ENCODE assay signal across 10 mouse cellular contexts in the genomic region with DNA sequence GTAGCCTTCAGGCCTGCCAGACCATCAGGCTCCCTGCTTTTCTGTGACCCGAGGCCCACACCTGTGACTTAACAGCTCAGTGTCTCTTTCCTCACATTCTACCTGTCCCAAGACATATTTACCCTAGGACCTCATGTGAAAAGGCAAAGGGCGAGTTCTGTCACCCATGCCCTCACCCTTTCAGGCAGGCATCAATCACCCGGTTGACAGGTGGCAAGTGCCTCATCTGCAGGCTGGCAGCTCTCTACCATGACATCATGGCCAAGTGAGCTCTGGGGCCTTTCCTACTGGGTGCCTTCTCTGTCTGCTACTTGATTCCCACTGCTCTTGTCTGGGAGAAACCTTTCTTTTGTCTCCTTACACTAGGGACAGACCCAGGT.
A peak's percentile ranks its signal among the peaks of the same experiment; 100 is the strongest.
DNase-seq lines count a peak whose midpoint lies in the region; ATAC-seq and TF ChIP-seq lines count a peak whose summit lies in the region.
"Had no signal": no experiment of that assay in that cellular context is flagged by ENCODE, and none has a peak within 500 bp of the region (broad histone marks: within the 10 kb centered on the region; RNA-seq: fewer than 3 reads in every experiment).

No protein-coding gene starts in this region.

- no peak overlapping the region for H3K4me3 ChIP-seq in ES-Bruce4 (ENCODE audit: low read depth, low read length)
- H3K4me3 ChIP-seq in embryonic facial prominence, embryonic 12.5 days = no peak overlapping the region
- no peak overlapping the region for H3K4me3 ChIP-seq in limb, embryonic 14.5 days (replicated peaks; ENCODE audit: low read length)
- H3K4me3 ChIP-seq: midbrain, embryonic 12.5 days had no signal

- DNase-seq in kidney, adult 9 months = peak; percentile 74
- DNase-seq in kidney, adult 18-20 months = no peak
- DNase-seq in limb, embryonic 14.5 days (ENCODE audit: low spot score) = no peak
- no peak for DNase-seq in cerebellum, adult 8-10 months
- DNase-seq in left cerebral cortex, adult 11 months (ENCODE audit: low spot score) = no peak
- no peak for DNase-seq in left cerebral cortex, postnatal 36 days (ENCODE audit: low spot score in 2 of 2)
- DNase-seq: cerebellum, adult 18-20 months had no signal

- WGBS in embryonic facial prominence, embryonic 12.5 days = 83% methylated on average over 3 of the region's 3 CpGs
- 66% methylated on average over 3 of the region's 3 CpGs for WGBS in limb, embryonic 14.5 days

- H3K27me3 ChIP-seq in ES-Bruce4 (ENCODE audit: control insufficient read depth, insufficient read depth, low read length, poor library complexity, severe bottlenecking) = no peaks in the 10 kb centered on the region; the same call in 1 of the 2 replicates
- H3K27me3 ChIP-seq in embryonic facial prominence, embryonic 12.5 days = no peaks in the 10 kb centered on the region
- no peaks in the 10 kb centered on the region for H3K27me3 ChIP-seq in limb, embryonic 14.5 days (ENCODE audit: control insufficient read depth, insufficient read depth, low read length)

- ATAC-seq in embryonic facial prominence, embryonic 12.5 days (ENCODE audit: insufficient number of reproducible peaks, insufficient read depth, low FRiP score, low TSS enrichment) = no peak
- no peak for ATAC-seq in limb, embryonic 14.5 days (ENCODE audit: low FRiP score, low read depth)

- no peak overlapping the region for H3K4me2 ChIP-seq in embryonic facial prominence, embryonic 12.5 days (replicated peaks)
- H3K4me2 ChIP-seq in limb, embryonic 14.5 days (replicated peaks; ENCODE audit: low read depth, low read length, severe bottlenecking) = no peak overlapping the region
- H3K4me2 ChIP-seq: midbrain, embryonic 12.5 days had no signal

- H3K36me3 ChIP-seq in ES-Bruce4 (ENCODE audit: control insufficient read depth, insufficient read depth, low read length, poor library complexity, severe bottlenecking) = no peaks in the 10 kb centered on the region
- no peaks in the 10 kb centered on the region for H3K36me3 ChIP-seq in embryonic facial prominence, embryonic 12.5 days
- H3K36me3 ChIP-seq in limb, embryonic 14.5 days (ENCODE audit: control insufficient read depth, insufficient read depth, low read length) = no peaks in the 10 kb centered on the region
- H3K36me3 ChIP-seq: midbrain, embryonic 12.5 days had no signal

- peak overlapping the region; percentile 40; the same call in 1 of the 2 replicates for H3K27ac ChIP-seq in ES-Bruce4 (ENCODE audit: insufficient read depth, low read length)
- peak overlapping the region; percentile 67 for H3K27ac ChIP-seq in embryonic facial prominence, embryonic 12.5 days
- H3K27ac ChIP-seq in limb, embryonic 14.5 days (replicated peaks; ENCODE audit: low read depth, low read length) = peak overlapping the region; percentile 61; the same call in 1 of the 2 replicates
- H3K27ac ChIP-seq: midbrain, embryonic 12.5 days had no signal

- intact Hi-C loops in left cerebral cortex, postnatal 36 days (cut with DNase I) = no loop called here

- TF ChIP-seq CTCF in ES-Bruce4 (IDR thresholded peaks at IDR 0.05; ENCODE audit: low read depth, low read length) = no peak

- no peak for TF ChIP-seq POLR2A in ES-Bruce4 (IDR thresholded peaks at IDR 0.05; ENCODE audit: insufficient read depth, low read length)
- TF ChIP-seq POLR2A in limb, embryonic 14.5 days (IDR thresholded peaks at IDR 0.05; ENCODE audit: borderline replicate concordance, extremely low read depth, insufficient read depth, insufficient read length) = no peak

- no peak for TF ChIP-seq EP300 in ES-Bruce4 (IDR thresholded peaks at IDR 0.05; ENCODE audit: insufficient read depth, low read depth, low read length)

- H3K4me1 ChIP-seq in ES-Bruce4 (ENCODE audit: control insufficient read depth, insufficient read depth, low read length) = peaks cover 7% of the 10 kb centered on the region
- H3K4me1 ChIP-seq in embryonic facial prominence, embryonic 12.5 days = no peaks in the 10 kb centered on the region; the same call in 1 of the 2 replicates
- H3K4me1 ChIP-seq in limb, embryonic 14.5 days (ENCODE audit: control insufficient read depth, insufficient read depth, low read length) = peaks cover 8% of the 10 kb centered on the region
- H3K4me1 ChIP-seq: midbrain, embryonic 12.5 days had no signal

- H3K9me3 ChIP-seq in ES-Bruce4 (replicated peaks; ENCODE audit: control insufficient read depth, insufficient read depth, low read length, poor library complexity, severe bottlenecking) = no peaks in the 10 kb centered on the region
- no peaks in the 10 kb centered on the region for H3K9me3 ChIP-seq in embryonic facial prominence, embryonic 12.5 days
- H3K9me3 ChIP-seq in limb, embryonic 14.5 days (ENCODE audit: control insufficient read depth, low read length) = no peaks in the 10 kb centered on the region
- H3K9me3 ChIP-seq: midbrain, embryonic 12.5 days had no signal

- no peak overlapping the region for H3K9ac ChIP-seq in ES-Bruce4 (ENCODE audit: low read depth, poor library complexity, severe bottlenecking)
- H3K9ac ChIP-seq in embryonic facial prominence, embryonic 12.5 days = no peak overlapping the region
- no peak overlapping the region for H3K9ac ChIP-seq in limb, embryonic 14.5 days (ENCODE audit: low read depth, low read length, severe bottlenecking)
- H3K9ac ChIP-seq: midbrain, embryonic 12.5 days had no signal
